Mouse (Mus musculus) kidney, adult 2 months (tissue): ENCODE measurements around the gene Trim47.

ENCODE experiments used
- CTCF ChIP-seq: fragments of 200-500 bp; conservative IDR thresholded peaks from 2 replicates; pipeline ENCODE4 v1.5.1; 2011; ENCODE audit warnings: low read depth, mild to moderate bottlenecking, control low read depth, low read length, moderate library complexity, mixed read lengths; ENCODE audit not compliant: insufficient read depth, insufficient read length
- POLR2A ChIP-seq: fragments of 200-500 bp; IDR thresholded peaks from one replicate; pipeline ENCODE4 v1.6.1; 2011; ENCODE audit warnings: low read depth, low read length, control low read depth

DNA sequence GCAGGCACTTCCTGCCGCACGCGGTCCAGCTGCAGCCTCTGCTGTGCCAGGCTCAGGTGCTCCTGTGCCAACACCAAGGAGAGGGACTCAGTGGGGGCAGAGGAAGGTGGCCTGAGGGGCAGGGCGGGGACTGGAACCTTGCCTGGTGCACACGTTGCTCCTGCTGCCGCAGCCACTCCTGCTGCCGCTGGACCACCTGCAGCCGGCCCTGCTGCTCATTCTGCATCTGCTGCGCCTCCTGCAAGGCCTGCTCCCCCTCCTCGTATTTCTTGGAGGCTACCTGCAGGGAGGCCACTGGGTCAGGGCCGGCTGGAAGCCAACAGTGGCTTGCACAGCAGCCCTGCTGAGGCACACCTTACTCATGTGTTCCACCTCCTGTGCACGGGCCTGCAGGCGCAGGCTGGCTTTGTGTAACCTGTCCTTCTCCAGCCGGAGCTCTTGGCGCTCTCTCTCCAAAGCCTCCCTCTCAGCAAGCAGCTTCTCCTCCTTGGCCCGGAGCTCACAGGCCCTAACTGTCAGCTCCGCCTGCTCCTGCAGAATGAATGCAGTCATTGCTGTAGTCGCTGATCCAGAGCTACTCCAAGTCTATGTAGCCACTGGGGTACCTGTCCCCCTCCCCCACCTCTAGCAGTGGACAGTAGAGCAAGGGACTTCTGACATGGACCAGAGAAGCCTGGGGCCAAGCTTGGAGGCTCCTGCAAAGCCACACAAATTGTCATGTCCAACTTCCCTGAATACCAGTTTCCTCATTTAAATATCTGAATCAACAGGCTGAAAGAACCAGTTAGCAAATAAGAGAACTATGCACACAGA is 18.7 kb upstream of the Trim47 start:
- TF ChIP-seq CTCF (no peak), POLR2A (no peak)
